Mouse (Mus musculus) CD8-positive naive resting alpha-beta T cell, adult 2 months (primary cell): ENCODE results near the gene Scamp2.

Experiments
- DNase-seq, 2 experiments: peaks; one replicate each; pipeline ENCODE4 v3.0.0; 2022; ENCODE audit warnings: low read depth in 2 of 2, low spot score in 2 of 2

Gene Scamp2

GRCm38 (mm10) chr9:57550126-57550862, 10.4 kb upstream of the Scamp2 start:
- no peak for DNase-seq

GRCm38 (mm10) chr9:57552139-57552887, 8.4 kb upstream of the Scamp2 start, which contains the start of gene Mpi:
TSS of gene Mpi (minus strand) at chr9:57552763.
- no peak for DNase-seq

- DNase-seq = no peak
Measured at GRCm38 (mm10) chr9:57553119-57553518, 7.6 kb upstream of the Scamp2 start.

GRCm38 (mm10) chr9:57554753-57555152, 6.0 kb upstream of the Scamp2 start:
- no peak for DNase-seq

- DNase-seq = no peak
Measured at GRCm38 (mm10) chr9:57557215-57557614, 3.5 kb upstream of the Scamp2 start.

GRCm38 (mm10) chr9:57558625-57559024, 2.1 kb upstream of the Scamp2 start:
- DNase-seq = no peak

- DNase-seq = no peak
Measured at GRCm38 (mm10) chr9:57559568-57559967, 1.2 kb upstream of the Scamp2 start.

- no peak for DNase-seq
Measured at GRCm38 (mm10) chr9:57560263-57560662, 480 bp upstream of the Scamp2 start.

GRCm38 (mm10) chr9:57561711-57562099, 962 bp downstream of the Scamp2 start:
- DNase-seq = no peak

- DNase-seq = no peak
Measured at GRCm38 (mm10) chr9:57562896-57563372, 2.2 kb downstream of the Scamp2 start.

GRCm38 (mm10) chr9:57564609-57565008, 3.9 kb downstream of the Scamp2 start:
- no peak for DNase-seq

- DNase-seq = no peak
Measured at GRCm38 (mm10) chr9:57565741-57566221, 5.0 kb downstream of the Scamp2 start.

GRCm38 (mm10) chr9:57566846-57567245, 6.1 kb downstream of the Scamp2 start:
- DNase-seq = no peak

- no peak for DNase-seq
Measured at GRCm38 (mm10) chr9:57568500-57568899, 7.8 kb downstream of the Scamp2 start.

GRCm38 (mm10) chr9:57574397-57574796, 13.7 kb downstream of the Scamp2 start:
- no peak for DNase-seq

GRCm38 (mm10) chr9:57575577-57575976, 14.8 kb downstream of the Scamp2 start:
- DNase-seq = no peak

GRCm38 (mm10) chr9:57577144-57577849, 16.6 kb downstream of the Scamp2 start:
- DNase-seq = peak in 1 of 2 experiments; percentile 7

- no peak for DNase-seq
Measured at GRCm38 (mm10) chr9:57584991-57585390, 24.2 kb downstream of the Scamp2 start.

GRCm38 (mm10) chr9:57589224-57590126, 28.7 kb downstream of the Scamp2 start, which contains the start of gene Ulk3:
TSS of gene Ulk3 (plus strand) at chr9:57589452.
- peak; percentile 62 to 70 for DNase-seq

GRCm38 (mm10) chr9:57590726-57591125, 30.0 kb downstream of the Scamp2 start:
- no peak for DNase-seq
